Mouse (Mus musculus) v-Abl transformed pro-B cells (cell line): ENCODE measurements around the gene Foxo3.

Experiments used
- in situ Hi-C, 2 experiments: fragments of 400-800 bp; cut with MboI; formaldehyde crosslinking; loops; one replicate each; pipeline ENCODE4 v1.15.1; 2025; ENCODE audit not compliant: unreplicated experiment in 2 of 2

Foxo3 gene

DNA sequence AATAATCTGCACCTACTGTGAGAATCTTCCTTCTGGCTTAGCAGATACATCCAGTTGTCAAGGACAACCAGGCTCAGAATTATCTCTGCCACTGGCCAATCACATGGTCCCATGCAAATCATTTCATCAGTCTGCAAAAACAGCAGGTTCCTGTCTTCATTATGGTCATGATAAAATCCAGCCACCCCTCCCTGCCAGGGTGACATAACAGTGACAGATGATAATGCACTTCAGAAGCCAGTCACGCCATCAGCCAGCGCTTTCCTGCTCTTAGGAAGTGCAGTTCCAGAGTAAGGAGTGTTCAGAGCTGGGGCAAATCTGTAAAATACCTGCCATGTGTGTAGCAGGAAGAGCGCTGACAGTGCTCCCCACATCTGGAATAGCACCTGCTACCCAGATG is 77.1 kb downstream of the Foxo3 start:
- in situ Hi-C loops = no loop called here

DNA sequence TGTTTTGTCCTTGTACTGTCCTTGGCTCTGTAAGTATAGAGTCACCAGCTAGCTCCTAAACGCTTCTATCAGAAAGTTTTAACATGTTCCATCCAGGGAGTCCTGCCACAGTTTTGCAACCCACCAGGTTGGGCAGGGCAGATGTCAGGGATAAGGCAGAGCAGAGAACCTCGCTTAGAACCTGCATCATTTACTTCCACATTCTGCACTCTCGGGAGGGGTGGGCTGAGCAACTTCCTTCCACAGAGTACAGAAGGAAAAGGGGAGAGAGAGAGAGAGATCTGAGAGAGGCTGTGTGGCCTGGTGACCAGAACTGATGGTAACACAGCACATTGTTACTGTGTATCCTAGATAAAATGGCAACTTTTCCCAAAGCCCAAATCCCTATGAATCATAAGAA is 77.9 kb downstream of the Foxo3 start:
- in situ Hi-C loops = no loop called here

DNA sequence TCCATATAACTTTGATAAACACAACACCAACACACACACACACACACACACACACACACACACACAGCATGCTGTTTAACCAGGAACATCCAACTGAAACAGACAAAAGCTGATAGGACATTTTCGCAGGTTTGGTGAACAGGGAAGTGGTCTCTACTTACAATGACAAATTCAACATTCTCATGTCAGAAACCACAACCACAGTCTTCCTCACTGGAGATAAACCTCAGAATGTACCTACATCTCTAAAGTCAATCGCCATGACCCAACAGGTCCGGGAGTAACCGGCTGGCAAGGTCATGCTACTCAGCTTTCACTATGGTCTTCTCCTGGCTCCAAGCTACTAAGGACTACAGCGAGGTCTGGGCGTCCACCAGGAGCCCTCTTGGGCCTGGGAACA is 81.8 kb downstream of the Foxo3 start:
- in situ Hi-C loops = loop anchor here (5.0 kb wide), 2 partner anchors 33 to 78 kb away; no protein-coding TSS in a partner anchor

DNA sequence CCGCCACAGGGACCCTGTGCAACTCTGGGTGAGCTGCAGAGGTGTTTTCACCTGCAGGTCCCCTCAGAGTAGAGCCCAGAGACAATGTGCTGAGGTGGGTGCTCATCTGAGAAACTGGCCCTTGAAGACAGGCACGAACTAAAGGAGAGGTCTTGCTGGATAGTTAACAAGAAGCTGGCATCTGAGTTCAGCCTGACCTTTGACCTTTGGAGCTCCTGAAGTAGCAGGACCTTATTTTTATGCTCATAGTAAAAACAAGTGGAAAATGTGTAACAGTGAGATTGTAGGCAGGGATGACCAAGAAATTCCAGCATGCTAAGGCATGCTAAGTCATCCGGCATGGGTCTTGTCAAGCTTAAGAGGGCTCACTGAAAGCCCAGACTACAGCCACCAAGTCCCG is 82.6 kb downstream of the Foxo3 start:
- in situ Hi-C loops = loop anchor here (5.0 kb wide), 2 partner anchors 33 to 78 kb away; no protein-coding TSS in a partner anchor

DNA sequence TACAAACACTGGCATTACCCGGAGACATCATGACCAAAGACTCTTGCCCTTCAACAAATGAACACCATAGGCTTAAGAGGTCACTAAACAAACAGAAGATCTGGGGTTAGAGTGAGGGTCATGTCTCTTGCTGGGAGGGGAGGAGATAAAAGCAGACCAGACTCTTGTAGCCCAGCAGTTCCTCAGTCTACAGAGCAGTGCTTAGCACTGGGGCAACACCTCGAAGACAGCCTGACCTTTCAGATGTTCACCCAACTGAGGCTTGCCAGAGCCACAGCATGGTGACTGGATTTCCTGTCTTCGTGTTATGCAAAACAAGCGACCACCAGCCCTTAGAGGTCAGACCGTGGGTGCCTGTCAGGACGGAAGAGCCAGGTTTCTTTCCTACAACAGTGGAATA is 83.6 kb downstream of the Foxo3 start:
- in situ Hi-C loops = loop anchor here (5.0 kb wide), 2 partner anchors 34 to 79 kb away; no protein-coding TSS in a partner anchor

DNA sequence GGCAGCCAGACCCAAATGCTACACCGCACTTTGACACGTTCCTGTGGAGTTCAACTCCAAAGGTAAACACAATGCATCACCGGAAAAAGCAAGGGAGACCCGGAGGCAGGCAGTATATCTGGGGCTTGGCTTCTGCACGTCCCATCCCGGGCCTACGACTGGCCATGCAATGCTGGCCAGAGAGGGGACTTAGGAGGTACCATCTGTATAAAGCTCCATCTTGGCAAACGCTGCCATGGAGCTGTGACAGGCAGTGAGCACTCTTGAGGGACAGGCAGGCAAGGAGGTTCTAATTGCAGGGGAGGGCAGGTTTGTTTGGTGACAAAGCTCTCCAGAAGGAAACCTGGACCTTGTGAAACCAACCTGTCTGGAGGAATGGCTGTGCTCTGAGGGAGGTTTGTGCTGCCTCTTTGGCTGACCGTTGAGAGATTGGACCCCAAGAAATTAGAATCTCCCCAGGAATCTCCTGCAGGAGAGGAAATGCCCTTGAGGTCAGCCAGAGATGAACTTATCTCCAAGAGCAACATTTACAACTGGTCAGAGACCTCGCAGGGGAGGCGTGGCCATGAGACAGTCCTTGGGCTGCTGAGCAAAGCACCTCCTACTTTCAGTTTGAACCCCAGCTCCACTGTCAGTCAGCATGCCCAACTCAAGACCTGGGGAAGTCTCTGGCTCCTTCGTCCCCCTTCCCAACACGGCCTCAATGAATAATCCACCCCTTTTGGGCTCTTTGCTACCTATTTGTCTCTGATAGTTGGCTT is 86.7 kb downstream of the Foxo3 start:
- in situ Hi-C loops = loop anchor here (5.0 kb wide), 2 partner anchors 37 to 82 kb away; no protein-coding TSS in a partner anchor

DNA sequence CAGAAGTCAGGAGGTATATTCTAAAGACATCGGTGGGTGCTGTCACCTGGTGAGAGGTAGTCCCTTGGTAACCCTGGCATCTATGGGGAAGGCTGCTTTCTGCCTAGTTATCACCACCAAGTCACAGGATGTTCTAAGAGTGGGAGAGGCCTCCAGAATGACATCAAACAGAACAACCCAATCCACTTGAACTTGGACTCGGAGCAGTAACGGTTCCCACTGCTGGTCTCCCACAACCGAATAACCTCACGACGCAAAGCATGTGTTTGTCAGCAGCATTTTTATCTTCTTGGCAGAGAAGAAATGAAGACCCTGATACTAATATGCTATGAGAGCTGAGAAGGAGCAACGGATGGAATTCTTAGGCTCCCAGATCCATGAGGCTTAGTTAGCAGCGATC is 87.5 kb downstream of the Foxo3 start:
- in situ Hi-C loops = no loop called here

DNA sequence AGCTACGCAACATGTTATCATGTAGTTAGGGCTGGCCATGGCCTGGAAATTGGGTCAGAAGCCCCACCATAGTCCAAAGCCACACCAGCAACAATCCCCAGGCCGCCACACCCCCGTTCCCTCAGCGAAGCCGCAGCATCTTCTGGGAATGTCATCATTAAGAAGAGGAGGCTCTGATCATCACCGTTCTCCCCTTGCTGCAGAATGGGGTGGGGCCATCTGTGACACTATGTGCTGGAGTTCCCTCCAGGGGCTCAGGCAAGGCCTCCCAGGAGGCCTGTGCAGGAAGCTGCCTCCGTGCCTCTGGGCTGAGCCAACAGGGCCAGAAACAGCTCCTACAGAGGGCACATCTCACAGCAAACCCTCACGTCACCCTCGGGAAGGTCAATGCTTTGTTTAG is 88.5 kb downstream of the Foxo3 start:
- in situ Hi-C loops = no loop called here

DNA sequence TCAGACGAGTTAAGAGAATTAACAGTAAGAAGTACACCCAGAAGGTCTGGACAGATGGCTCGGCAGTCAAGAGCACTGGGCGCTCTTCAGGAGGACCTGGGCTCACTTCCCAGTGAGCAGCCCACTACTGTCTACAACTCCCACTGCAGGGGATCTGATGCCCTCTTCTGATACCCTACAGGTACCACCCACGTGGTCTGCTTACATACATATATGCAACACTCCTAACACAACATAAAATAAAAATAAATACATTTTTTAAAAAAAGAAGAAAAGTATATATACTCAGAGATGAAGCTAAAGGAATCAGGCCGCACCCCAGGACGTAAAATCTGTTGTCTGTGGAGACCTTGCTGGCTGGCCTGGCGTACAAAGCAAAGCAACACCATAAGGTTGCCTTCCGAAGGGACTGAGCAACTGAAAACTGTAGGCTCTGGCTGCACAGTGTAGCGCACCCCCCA is 89.6 kb downstream of the Foxo3 start:
- in situ Hi-C loops = no loop called here

DNA sequence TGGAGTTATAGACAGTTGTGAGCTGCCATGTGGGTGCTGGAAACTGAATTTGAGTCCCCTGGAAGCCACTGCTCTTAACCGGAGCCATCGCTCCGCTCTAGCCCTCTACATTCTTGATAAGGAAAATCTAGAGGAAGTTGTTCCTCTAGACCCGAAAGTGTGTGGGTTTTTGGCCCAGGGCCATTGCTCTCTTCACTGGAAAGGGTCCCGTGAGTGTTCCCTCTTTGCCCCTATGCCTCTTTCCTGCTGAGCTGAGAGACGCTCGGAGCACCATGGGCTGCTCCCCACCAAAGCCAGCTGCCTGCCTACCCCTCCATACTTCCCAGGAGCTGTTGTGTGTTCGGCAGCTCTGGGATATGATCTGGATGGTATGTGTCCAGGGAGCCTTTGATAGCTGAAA is 96.2 kb downstream of the Foxo3 start:
- in situ Hi-C loops = no loop called here

DNA sequence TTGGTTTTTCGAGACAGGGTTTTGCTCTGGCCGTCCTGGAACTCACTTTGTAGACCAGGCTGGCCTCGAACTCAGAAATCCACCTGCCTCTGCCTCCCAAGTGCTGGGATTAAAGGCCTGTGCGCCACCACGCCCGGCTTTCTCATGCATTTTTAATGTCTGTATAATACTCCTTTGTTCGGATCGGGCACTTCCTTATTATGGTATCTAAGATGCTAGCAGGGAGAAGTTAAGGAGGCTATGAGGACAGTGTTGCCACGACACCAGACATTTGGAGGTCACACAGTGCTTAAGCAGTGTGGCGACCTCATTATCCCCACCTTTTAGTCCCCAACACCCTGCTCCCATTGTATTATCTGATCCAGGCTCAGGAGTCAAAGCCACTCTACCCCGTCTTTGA is 97.8 kb downstream of the Foxo3 start:
- in situ Hi-C loops = no loop called here

DNA sequence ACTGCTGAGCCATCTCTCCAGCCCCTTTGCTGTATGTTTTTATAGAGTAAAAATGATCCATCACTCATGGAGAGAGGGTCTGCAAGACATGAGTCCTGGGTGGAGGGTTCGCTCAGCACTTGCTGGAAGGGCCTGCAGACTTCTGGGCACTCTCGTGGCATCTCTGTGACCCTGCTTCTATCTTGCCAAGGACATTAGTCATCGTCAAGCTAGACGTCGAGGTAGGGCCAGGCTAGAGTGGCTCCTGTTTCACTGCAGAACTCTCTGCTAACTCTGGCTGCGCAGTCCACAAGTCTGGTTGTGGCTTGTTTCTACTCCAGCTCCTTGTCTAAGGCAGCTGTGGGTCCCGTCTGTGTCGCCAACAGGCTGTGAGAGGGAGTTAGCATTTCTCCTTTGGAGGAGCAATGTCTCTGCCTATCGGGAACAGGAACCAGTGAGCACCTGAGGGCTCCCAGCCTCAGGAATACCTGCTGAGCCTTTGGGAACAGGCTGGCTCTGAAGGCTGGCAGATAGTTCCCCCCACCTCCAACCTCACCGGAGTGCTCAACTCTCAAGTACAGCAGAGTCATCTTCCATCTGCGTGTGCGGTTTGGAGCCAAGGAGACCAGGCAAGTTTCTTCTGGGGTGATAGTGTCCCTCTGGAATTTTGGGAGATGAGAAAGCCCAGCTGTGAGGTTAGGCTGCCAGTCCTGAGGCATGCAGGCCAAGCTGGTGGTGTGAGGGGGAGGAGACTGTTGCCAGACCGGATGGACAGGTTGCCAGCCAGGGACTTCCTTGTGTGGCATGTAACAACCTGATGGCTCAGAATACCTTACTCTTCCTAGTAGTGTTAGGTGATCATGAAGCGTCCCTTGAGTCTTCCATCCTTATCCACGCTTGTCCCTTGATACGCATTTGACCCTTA is 98.5 kb downstream of the Foxo3 start:
- in situ Hi-C loops = no loop called here

DNA sequence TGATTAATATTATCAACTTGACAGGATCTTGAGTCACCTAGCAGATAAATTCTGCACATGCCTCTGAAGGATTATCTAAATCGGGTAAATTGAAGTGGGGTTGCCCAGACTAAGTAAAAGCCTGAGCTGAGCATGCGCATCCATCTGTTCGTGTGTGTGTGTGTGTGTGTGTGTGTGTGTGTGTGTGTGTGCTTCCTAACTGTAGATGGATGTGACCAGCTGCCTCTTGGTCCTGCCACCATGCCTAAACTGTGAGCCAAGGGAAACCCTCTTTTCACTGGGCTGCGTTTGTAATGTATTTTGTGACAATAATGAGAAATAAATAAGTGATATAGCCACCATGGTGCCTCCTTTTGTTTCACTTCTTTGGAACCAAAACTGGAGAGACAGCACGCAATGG is 102.3 kb downstream of the Foxo3 start:
- in situ Hi-C loops = no loop called here

DNA sequence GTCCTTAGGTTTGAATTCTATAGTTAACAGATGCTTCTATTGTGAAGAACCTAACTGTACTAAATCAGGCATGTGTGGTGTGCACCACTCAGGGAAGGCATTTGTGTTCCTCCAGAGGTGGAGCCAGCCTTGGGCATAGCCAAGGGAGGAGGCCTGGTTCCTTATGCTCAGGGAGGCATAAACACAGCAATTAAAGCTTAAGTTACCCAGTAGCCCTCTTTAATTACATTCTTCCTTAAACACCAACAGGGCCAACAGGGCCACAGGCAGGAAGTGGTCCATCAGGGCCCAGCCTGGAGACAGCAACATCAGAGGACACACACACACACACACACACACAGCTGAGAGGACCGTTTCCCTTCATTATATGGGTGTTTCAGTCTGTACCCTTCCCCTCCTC is 102.7 kb downstream of the Foxo3 start:
- in situ Hi-C loops = no loop called here

DNA sequence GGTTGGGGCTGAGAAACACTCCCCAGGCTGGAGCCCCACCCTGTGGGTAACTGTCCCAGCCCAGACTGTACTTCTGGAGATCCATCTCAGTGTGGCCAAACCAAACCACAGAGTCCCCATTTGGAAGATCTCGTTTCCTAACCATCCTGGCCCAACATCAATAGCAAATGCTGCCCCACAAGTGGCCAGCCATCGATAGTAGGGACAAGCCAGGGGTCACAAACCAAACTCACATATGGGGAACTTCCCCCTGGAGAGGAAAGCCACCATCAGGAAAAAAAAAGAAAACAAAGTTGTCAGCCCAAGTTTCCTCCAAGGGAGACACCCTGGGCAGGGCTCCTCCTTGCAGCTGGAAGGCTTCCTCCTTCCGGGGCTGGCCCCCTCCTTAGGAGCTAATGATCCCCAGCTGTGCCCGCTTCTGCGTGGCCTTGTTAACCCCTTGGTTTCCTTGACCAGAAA is 105.6 kb downstream of the Foxo3 start:
- in situ Hi-C loops = no loop called here

DNA sequence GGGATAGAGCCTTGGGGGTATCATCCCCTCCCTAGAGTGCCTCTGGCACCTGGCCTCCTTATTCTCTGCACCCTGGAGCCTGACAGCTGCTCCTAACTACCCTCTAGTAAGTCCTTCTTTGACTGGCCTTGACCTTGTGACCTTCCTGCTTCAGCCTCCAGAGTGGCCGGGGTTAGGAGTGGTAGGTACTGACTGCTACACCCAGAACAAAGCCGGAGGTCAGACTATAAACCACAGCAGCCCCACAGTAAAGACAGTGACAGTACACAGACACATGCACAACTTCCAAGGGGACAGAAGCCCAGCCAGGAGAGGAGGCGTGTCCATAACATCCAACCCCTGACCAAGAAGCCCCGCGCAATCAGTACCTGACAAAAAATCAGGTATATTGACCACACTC is 106.4 kb downstream of the Foxo3 start:
- in situ Hi-C loops = no loop called here

DNA sequence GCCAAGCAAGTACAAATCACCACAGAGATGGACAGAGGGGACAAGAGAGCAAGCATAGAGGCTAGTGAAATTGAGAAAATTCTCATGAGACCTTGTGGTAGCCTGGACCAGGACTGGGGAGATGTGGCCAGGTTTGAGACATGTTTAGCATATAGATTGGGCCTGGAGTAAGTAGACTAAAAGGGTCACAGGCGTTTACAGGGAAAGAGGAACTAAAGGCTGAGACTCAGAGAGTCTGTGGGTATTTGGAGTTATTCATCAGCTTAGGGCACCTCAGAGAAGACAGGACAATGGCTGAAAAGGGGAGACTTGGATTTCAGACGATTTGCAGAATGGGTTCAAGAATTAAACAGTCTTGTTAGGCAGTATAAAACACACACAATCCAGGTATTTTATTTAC is 121.8 kb downstream of the Foxo3 start:
- in situ Hi-C loops = no loop called here

DNA sequence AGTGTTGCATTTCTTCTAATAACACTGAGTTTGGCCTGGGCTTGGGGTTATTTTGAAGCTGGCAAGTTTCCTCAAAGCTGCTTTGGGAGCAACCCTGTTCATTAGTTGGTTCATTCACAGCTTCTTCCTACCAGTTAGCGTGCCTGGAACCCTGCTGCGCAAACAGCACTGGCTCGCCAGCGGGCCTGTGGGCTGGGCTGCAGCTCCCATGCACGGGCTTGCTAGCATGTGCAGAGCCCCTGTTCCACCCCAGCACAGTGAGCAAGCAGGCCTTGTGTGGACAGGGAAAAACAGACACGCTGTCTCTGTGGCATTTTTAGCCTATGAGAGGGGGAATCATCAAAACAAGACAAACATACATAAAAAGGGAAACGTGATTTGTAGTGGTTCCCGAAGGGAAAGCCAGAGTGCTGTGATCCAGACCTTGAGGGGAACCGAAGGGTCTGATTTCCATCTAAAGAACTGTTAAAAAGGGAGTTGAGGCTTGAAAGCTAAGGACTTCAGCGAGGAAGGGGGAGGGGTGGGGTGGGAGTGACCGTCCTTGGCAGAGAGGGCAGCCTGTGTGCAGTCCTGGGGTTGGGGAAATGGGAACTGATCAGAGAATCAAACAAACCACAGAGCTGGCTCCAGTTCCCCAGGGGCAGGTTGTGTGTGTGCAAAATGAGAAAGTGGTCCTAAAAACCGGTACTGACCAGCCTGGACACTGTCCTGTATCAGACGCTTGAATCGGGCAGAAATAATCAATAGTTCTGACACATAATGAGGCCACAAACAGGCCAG is 123.9 kb downstream of the Foxo3 start:
- in situ Hi-C loops = no loop called here

DNA sequence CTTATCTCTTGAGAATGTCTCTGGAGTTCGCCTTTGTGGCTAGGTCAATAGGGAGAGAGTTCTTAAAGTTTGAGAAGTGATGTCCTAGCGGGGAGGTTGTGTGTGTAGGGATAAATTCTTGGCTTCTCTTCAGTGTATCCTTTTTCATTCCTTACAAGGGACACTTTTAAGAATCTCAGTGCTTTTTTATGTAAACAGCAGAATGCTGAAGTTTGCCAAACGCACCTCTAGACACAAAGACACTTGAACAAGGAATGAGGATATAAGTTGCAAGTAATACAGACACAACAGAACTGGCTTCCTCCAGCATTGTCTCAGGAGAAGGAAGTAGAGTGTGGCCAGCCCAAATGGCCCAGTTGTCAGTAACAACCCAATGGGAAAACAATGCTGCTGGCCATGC is 126.8 kb downstream of the Foxo3 start:
- in situ Hi-C loops = no loop called here

DNA sequence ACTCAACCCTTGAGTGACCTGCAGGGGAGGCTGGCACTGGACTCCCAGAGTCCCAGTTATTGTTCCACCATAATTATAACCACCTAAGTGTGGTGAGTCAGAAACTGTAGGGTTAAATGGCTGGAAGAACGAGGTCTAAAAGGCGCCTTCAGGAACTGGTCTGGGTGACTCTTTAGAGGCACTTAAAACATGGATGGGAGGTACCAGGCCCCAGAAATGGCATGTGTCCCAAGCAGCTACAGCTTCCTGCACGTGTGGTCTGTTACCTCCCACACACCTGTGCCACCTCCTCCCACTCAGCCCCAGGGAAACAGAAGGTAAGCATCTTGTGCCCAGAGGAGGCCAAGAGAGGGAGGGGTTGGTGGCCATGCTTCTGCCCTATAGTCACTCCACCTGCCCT is 128.2 kb downstream of the Foxo3 start:
- in situ Hi-C loops = no loop called here

DNA sequence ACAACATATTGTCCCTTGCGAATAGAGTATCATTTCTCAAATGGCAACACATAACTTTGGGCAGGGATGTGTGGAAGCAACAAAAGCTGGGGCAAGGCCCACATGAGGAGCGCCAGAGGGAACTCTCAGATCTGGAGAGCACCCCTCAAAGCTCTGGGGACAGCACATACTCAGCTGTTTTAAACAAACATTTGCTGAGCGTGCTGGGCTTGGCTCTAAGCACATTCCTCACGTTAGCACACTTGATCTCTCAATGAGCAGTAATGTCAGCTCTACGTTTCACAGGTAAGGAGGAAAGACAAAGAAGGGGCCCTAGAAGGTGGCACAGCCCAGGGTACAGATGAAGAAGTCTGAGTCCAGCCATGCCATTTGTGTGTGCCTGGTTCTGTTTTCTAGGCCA is 131.3 kb downstream of the Foxo3 start:
- in situ Hi-C loops = no loop called here
